Mouse (Mus musculus) limb, embryonic 13.5 days (tissue): ENCODE data around the gene Gm49388. TPM values are rescaled to one million over a fixed set of nuclear protein-coding genes. Genes with fewer than 3 reads are reported as not detected.
A peak's percentile ranks its signal among the peaks of the same experiment; 100 is the strongest.

ENCODE experiments used
- ATAC-seq: fragments of 200-750 bp; cut with Nextera tagmentation; 2 replicates; pipeline ENCODE4 v1.8.0; 2017; ENCODE audit warnings: low read depth, moderate number of reproducible peaks, moderate TSS enrichment; ENCODE audit not compliant: low FRiP score
- H3K27ac ChIP-seq: fragments of 300-500 bp; sonication (generic); 2 replicates; pipeline ENCODE4 v1.5.1; 2015; ENCODE audit warnings: inconsistent platforms, mild to moderate bottlenecking, moderate library complexity
- H3K27me3 ChIP-seq: fragments of 300-500 bp; sonication (generic); 2 replicates; pipeline ENCODE4 v1.6.1; 2015; ENCODE audit warnings: mild to moderate bottlenecking, inconsistent platforms
- H3K36me3 ChIP-seq: fragments of 300-500 bp; sonication (generic); 2 replicates; pipeline ENCODE4 v1.6.1; 2015; ENCODE audit warnings: inconsistent platforms, mild to moderate bottlenecking, moderate library complexity
- H3K4me1 ChIP-seq: fragments of 300-500 bp; sonication (generic); 2 replicates; pipeline ENCODE4 v1.6.1; 2015; ENCODE audit warnings: inconsistent platforms
- H3K4me2 ChIP-seq: fragments of 300-500 bp; sonication (generic); replicated peaks from 2 replicates; pipeline ENCODE4 v1.6.1; 2015; ENCODE audit warnings: inconsistent platforms, mild to moderate bottlenecking, moderate library complexity
- H3K4me3 ChIP-seq: fragments of 300-500 bp; sonication (generic); 2 replicates; pipeline ENCODE4 v1.5.1; 2015; ENCODE audit warnings: moderate library complexity, mild to moderate bottlenecking, inconsistent platforms
- H3K9ac ChIP-seq: fragments of 300-500 bp; sonication (generic); 2 replicates; pipeline ENCODE4 v1.6.1; 2015; ENCODE audit warnings: mild to moderate bottlenecking, inconsistent platforms
- H3K9me3 ChIP-seq: fragments of 300-500 bp; sonication (generic); 2 replicates; pipeline ENCODE4 v1.6.1; 2016; ENCODE audit warnings: inconsistent platforms
- WGBS: fragments of 180-500 bp; shearing (Covaris S2); methylation state at CpG from one replicate; pipeline ENCODE4 v1.1.7; 2015; 5-methylcytosine and 5-hydroxymethylcytosine counted together
- polyA plus RNA-seq: library from polyadenylated mRNA; unstranded; fragments of >200 nt; fragmentation: Nextera tagmentation; extraction: Ambion mirVana; gene quantifications from 2 replicates; pipeline ENCODE4 v1.2.1, GENCODE M21; 2015

Gene Gm49388
- polyA plus RNA-seq, 1 experiment from 2014 or later = not detected

GRCm38 (mm10) chr7:127753158-127753557 is 32.2 kb upstream of the Gm49388 start:
- Histone ChIP-seq H3K4me1 (peaks cover 32% of the 10 kb centered on the region), H3K9ac (0 out of 2 replicates have a peak overlapping the region, but pooled peaks have one; percentile 13), H3K27me3 (no peaks in the 10 kb centered on the region), H3K9me3 (no peaks in the 10 kb centered on the region), H3K36me3 (peaks cover 100% of the 10 kb centered on the region), H3K4me2 (no peak overlapping the region), H3K27ac (no peak overlapping the region), H3K4me3 (no peak overlapping the region)
- 70% methylated on average over 5 of the region's 5 CpGs for WGBS
- no peak for ATAC-seq

- no peak overlapping the region for H3K9ac ChIP-seq
- 88% methylated on average over 7 of the region's 7 CpGs for WGBS
- ATAC-seq = no peak
- H3K9me3 ChIP-seq = no peaks in the 10 kb centered on the region
- H3K36me3 ChIP-seq = peaks cover 100% of the 10 kb centered on the region
- H3K4me1 ChIP-seq = peaks cover 29% of the 10 kb centered on the region
- H3K4me2 ChIP-seq = no peak overlapping the region
- H3K27me3 ChIP-seq = no peaks in the 10 kb centered on the region
- H3K27ac ChIP-seq = no peak overlapping the region
- H3K4me3 ChIP-seq = no peak overlapping the region
Observed at GRCm38 (mm10) chr7:127753741-127754140, 31.7 kb upstream of the Gm49388 start.

- no peaks in the 10 kb centered on the region for H3K27me3 ChIP-seq
- H3K27ac ChIP-seq = peak overlapping the region; percentile 44; the same call in 1 of the 2 replicates
- WGBS = 14% methylated on average over 6 of the region's 6 CpGs
- H3K9me3 ChIP-seq = no peaks in the 10 kb centered on the region
- peak overlapping the region; percentile 5; the same call in 1 of the 2 replicates for H3K4me3 ChIP-seq
- peaks cover 31% of the 10 kb centered on the region for H3K4me1 ChIP-seq
- H3K36me3 ChIP-seq = peaks cover 84% of the 10 kb centered on the region
- ATAC-seq = no peak
- peak overlapping the region; percentile 43; the same call in 1 of the 2 replicates for H3K9ac ChIP-seq
- H3K4me2 ChIP-seq = 0 out of 2 replicates have a peak overlapping the region, but pooled peaks have one; percentile 3
Observed at GRCm38 (mm10) chr7:127759716-127760115, 25.7 kb upstream of the Gm49388 start.

GRCm38 (mm10) chr7:127760478-127760877 is 24.9 kb upstream of the Gm49388 start:
- WGBS = 74% methylated on average over 3 of the region's 3 CpGs
- H3K4me3 ChIP-seq = no peak overlapping the region
- H3K9me3 ChIP-seq = no peaks in the 10 kb centered on the region
- H3K4me1 ChIP-seq = peaks cover 31% of the 10 kb centered on the region
- H3K36me3 ChIP-seq = peaks cover 84% of the 10 kb centered on the region
- 0 out of 2 replicates have a peak overlapping the region, but pooled peaks have one; percentile 19 for H3K9ac ChIP-seq
- no peak overlapping the region for H3K4me2 ChIP-seq
- no peak overlapping the region; the same call in 1 of the 2 replicates for H3K27ac ChIP-seq
- ATAC-seq = no peak
- H3K27me3 ChIP-seq = no peaks in the 10 kb centered on the region

- 0 out of 2 replicates have a peak overlapping the region, but pooled peaks have one; percentile 19 for H3K9ac ChIP-seq
- no peak overlapping the region for H3K4me2 ChIP-seq
- no peak overlapping the region for H3K4me3 ChIP-seq
- H3K4me1 ChIP-seq = peaks cover 27% of the 10 kb centered on the region
- H3K9me3 ChIP-seq = no peaks in the 10 kb centered on the region
- H3K27me3 ChIP-seq = no peaks in the 10 kb centered on the region
- ATAC-seq = no peak
- 42% methylated on average over 7 of the region's 7 CpGs for WGBS
- H3K27ac ChIP-seq = no peak overlapping the region
- H3K36me3 ChIP-seq = peaks cover 84% of the 10 kb centered on the region
Observed at GRCm38 (mm10) chr7:127761026-127761425, 24.4 kb upstream of the Gm49388 start.

GRCm38 (mm10) chr7:127763642-127764041 is 21.8 kb upstream of the Gm49388 start:
- Histone ChIP-seq H3K4me2 (no peak overlapping the region), H3K9ac (no peak overlapping the region), H3K9me3 (no peaks in the 10 kb centered on the region), H3K4me3 (no peak overlapping the region), H3K27me3 (no peaks in the 10 kb centered on the region), H3K36me3 (peaks cover 82% of the 10 kb centered on the region), H3K27ac (no peak overlapping the region), H3K4me1 (peaks cover 22% of the 10 kb centered on the region)
- ATAC-seq = no peak
- WGBS = 93% methylated on average over 4 of the region's 4 CpGs

- no peak overlapping the region for H3K4me2 ChIP-seq
- WGBS = 86% methylated on average over 2 of the region's 2 CpGs
- no peaks in the 10 kb centered on the region for H3K9me3 ChIP-seq
- peaks cover 73% of the 10 kb centered on the region for H3K36me3 ChIP-seq
- H3K4me3 ChIP-seq = no peak overlapping the region
- H3K4me1 ChIP-seq = peaks cover 14% of the 10 kb centered on the region
- no peak for ATAC-seq
- no peak overlapping the region for H3K27ac ChIP-seq
- no peaks in the 10 kb centered on the region for H3K27me3 ChIP-seq
- no peak overlapping the region for H3K9ac ChIP-seq
Observed at GRCm38 (mm10) chr7:127765756-127766155, 19.7 kb upstream of the Gm49388 start.

GRCm38 (mm10) chr7:127766851-127767609 is 18.4 kb upstream of the Gm49388 start:
- ATAC-seq = no peak
- H3K36me3 ChIP-seq = peaks cover 61% of the 10 kb centered on the region
- H3K4me3 ChIP-seq = no peak overlapping the region
- no peaks in the 10 kb centered on the region for H3K27me3 ChIP-seq
- no peak overlapping the region for H3K9ac ChIP-seq
- H3K4me1 ChIP-seq = peaks cover 17% of the 10 kb centered on the region
- no peak overlapping the region for H3K4me2 ChIP-seq
- H3K9me3 ChIP-seq = no peaks in the 10 kb centered on the region
- H3K27ac ChIP-seq = no peak overlapping the region
- WGBS = 81% methylated on average over 17 of the region's 17 CpGs

- ATAC-seq = no peak
- no peaks in the 10 kb centered on the region for H3K9me3 ChIP-seq
- peak overlapping the region; percentile 13; the same call in 1 of the 2 replicates for H3K9ac ChIP-seq
- H3K36me3 ChIP-seq = peaks cover 54% of the 10 kb centered on the region
- H3K4me1 ChIP-seq = peaks cover 17% of the 10 kb centered on the region
- H3K27ac ChIP-seq = peak overlapping the region; percentile 73; the same call in 1 of the 2 replicates
- H3K4me2 ChIP-seq = no peak overlapping the region
- H3K27me3 ChIP-seq = no peaks in the 10 kb centered on the region
- H3K4me3 ChIP-seq = no peak overlapping the region
- 93% methylated on average over 19 of the region's 19 CpGs for WGBS
Observed at GRCm38 (mm10) chr7:127767671-127768345, 17.6 kb upstream of the Gm49388 start.

- ATAC-seq = peak; percentile 1; the same call in 1 of the 2 replicates
- Histone ChIP-seq H3K27me3 (no peaks in the 10 kb centered on the region), H3K9ac (no peak overlapping the region), H3K27ac (peak overlapping the region; percentile 73), H3K9me3 (no peaks in the 10 kb centered on the region), H3K4me2 (peak overlapping the region; percentile 91), H3K4me3 (no peak overlapping the region), H3K4me1 (peaks cover 17% of the 10 kb centered on the region), H3K36me3 (peaks cover 51% of the 10 kb centered on the region)
- WGBS = 51% methylated on average over 13 of the region's 13 CpGs
Observed at GRCm38 (mm10) chr7:127768346-127768996, 16.9 kb upstream of the Gm49388 start.

- H3K4me3 ChIP-seq = peak overlapping the region; percentile 73
- H3K9ac ChIP-seq = peak overlapping the region; percentile 92
- WGBS = under 1% methylated on average over 16 of the region's 16 CpGs
- H3K9me3 ChIP-seq = no peaks in the 10 kb centered on the region
- peak overlapping the region; percentile 95 for H3K27ac ChIP-seq
- ATAC-seq = peak; percentile 90
- peak overlapping the region; percentile 91 for H3K4me2 ChIP-seq
- no peaks in the 10 kb centered on the region for H3K27me3 ChIP-seq
- peaks cover 49% of the 10 kb centered on the region for H3K36me3 ChIP-seq
- peaks cover 22% of the 10 kb centered on the region for H3K4me1 ChIP-seq
Observed at GRCm38 (mm10) chr7:127768997-127769593, 16.3 kb upstream of the Gm49388 start.
